Mouse (Mus musculus): Measurements from ENCODE around the gene Eif3l.

Eif3l gene

GRCm38 (mm10) chr15:79093083-79093839 lies 18.3 kb downstream of the Eif3l start:
- DNase-seq (ENCODE audit: low spot score), result no peak

DNA sequence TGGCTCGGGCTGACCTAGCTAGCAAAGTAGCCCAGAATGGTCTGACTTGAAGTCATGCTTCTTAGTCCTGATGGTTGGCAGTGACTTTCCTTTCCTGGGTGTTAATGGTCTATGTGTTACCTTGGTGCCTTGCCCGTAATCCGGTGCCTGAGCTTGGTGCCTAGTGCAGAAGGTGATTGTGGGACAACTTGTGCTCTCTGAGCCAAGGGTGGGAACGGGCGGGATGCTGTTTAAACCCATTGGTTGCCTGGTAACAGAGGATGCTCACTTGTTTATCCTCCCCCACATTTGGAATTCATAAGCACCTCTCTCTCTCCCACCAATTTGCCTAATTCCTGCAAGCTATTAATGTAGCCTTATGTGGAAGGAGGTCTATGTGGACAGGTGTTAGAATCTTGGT lies 20.5 kb downstream of the Eif3l start:
- no peak for DNase-seq (ENCODE audit: low spot score)

- no peak for DNase-seq (ENCODE audit: low spot score)
Measured at GRCm38 (mm10) chr15:79096556-79096955, 21.6 kb downstream of the Eif3l start.

GRCm38 (mm10) chr15:79097135-79097534 lies 22.2 kb downstream of the Eif3l start:
- DNase-seq (ENCODE audit: low spot score), result no peak

DNA sequence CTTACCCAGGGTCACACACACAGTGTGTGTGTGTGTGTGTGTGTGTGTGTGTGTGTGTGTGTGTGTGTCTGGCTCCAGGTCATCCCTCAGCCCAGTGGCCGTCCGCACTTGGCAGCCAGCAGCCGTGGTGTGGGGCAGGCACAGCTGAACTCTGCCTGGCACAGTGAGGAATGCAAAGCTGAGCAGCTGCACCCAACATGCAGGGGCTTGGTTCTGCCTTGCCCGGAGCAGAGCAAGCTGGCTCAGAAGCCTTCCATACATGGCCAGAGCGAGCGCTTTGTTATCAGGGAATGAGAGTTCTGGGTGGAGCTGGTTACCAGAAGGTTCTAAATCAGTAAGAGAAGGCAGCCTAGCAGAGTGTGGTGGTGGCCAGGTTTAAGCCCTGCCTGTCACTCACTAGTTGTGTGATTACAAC lies 22.6 kb downstream of the Eif3l start:
- no peak for DNase-seq (ENCODE audit: low spot score)

DNA sequence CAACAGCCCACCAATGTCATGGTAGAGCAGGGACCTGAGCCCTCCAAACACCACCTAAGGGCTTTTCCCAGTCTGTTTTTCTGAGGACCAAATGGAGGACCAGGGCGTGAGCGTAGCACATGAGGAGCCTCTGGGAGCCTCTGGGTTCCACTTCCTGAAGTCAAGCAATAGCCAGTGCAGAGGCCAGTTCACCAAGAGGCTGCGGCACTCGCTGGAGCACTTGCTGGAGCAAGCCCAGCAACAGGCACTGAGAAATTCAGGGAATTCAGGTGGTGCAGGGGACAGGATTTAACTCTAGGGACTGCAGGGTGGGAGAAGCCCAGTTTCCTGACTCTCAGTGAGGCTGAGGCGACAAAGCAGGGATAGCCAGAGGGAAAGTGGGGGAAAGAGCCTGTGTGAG lies 23.2 kb downstream of the Eif3l start:
- no peak for DNase-seq (ENCODE audit: low spot score)

GRCm38 (mm10) chr15:79098868-79099267 lies 23.9 kb downstream of the Eif3l start:
- DNase-seq (ENCODE audit: low spot score), result no peak

DNA sequence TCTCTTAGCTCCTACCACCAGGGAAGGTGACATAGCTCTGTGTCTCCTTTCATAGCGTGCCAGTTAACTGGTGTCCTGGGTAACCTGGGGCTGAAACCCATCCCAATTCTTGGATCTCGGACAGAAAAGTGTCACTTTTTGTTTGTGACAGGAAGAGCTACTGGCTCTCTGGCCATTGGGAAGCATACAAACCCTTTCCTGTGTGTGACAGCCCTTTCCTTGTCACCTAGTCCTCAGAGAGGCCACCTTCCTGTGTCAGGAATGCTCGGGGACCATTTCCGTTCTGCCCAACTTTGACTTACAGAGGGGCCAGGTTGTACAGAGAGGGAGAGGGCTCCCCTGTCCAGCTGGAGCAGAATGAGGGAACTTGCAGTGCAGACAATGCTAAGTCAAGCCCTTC lies 24.5 kb downstream of the Eif3l start:
- no peak for DNase-seq (ENCODE audit: low spot score)

- no peak for DNase-seq (ENCODE audit: low spot score)
Measured at GRCm38 (mm10) chr15:79100391-79100790, 25.4 kb downstream of the Eif3l start.

- no peak for DNase-seq (ENCODE audit: low spot score)
Measured at GRCm38 (mm10) chr15:79101531-79101930, 26.6 kb downstream of the Eif3l start.

DNA sequence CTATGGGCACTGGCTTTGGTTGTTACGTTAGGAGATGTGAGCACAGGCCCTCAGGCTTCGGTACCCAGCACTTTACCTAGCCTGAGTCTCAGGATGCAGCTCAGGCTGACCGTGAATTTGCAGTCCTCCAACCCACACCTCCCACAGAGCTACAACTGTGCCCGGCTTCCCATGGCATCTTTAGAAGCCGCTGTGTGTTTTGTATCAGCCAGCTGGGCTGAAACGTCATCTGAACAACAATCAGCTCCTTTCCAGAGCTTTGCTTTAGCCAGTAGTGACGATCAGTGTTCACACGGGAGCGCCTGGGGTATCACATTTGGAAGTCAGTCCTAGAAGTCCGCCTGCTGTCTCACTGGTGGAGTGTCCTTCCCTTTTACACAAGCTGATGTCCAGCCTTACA lies 28.3 kb downstream of the Eif3l start:
- no peak for DNase-seq (ENCODE audit: low spot score)

GRCm38 (mm10) chr15:79105804-79106203 lies 30.8 kb downstream of the Eif3l start:
- no peak for DNase-seq (ENCODE audit: low spot score)

DNA sequence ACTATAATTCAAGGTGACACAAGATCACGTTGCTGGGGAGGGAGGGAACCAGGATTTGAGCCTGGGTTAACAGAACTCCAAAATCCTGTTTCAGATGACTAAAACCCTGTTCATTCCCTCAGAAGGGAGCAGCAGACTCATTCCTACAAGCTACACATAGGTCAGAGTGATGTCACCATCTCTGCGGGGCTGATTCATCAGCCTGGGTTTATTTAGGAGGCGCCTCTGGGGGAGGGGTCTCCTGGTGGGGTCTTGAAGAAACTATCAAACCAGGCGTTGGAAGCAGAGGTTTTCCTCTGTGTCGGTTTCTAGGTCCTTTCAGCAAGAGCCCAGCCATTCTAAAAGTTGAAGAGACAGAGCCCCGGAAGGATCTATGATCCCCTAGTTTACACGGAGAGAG lies 33.0 kb downstream of the Eif3l start:
- DNase-seq (ENCODE audit: low spot score), result no peak

- peak; percentile 62 for DNase-seq (ENCODE audit: low spot score)
Measured at GRCm38 (mm10) chr15:79108421-79109320, 33.7 kb downstream of the Eif3l start, which contains the start of gene Micall1. Gene Micall1 (plus strand): TSS chr15:79108898.

DNA sequence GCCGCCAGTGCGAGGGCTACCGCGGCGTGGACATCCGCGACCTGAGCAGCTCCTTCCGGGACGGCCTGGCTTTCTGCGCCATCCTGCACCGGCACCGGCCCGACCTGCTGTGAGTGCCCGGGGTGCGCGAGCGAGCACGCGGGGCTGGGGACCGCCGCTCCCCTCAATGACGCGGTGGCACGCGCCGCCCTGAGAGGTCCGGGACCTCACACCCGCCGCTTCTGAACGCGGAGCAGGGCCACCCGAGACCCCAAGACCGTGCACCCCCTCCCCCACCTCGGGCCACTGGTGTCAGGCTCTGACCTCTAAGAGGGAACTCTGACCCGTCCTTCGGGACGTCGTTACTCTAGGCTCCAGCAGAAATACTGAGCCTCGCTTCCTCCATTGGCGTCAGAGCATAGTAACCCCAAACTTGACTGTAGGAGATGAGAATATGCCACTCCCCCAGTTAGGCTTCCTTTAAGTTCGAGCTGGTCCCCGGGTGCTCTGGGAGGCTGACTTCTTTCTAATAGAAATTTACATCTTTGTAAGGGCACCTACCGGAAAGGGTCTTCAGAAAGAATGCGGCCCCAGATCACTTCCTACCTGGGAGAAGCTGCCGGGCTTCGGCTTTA lies 34.4 kb downstream of the Eif3l start:
- DNase-seq (ENCODE audit: low spot score), result peak; percentile 32

DNA sequence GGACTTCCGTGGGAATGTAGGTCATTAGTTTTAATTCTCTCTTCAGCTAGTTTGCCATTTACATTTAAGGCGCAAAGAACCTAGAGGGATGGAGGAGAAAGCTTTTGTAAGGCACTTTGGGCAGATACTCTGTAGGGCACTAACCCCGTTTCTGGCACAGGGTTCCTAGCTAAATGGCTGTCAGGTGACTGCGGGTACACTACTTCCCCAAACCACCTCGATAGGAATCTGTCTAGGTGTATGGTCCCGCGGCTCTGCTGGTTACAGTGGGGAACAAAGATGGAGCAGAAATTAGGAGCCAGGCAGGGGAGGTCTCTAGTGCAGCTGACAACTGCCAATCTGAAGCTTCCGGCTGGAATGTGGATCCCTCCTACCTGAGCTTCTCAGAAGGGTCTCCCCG lies 35.1 kb downstream of the Eif3l start:
- no peak for DNase-seq (ENCODE audit: low spot score)

- no peak for DNase-seq (ENCODE audit: low spot score)
Measured at GRCm38 (mm10) chr15:79110528-79110927, 35.5 kb downstream of the Eif3l start.

DNA sequence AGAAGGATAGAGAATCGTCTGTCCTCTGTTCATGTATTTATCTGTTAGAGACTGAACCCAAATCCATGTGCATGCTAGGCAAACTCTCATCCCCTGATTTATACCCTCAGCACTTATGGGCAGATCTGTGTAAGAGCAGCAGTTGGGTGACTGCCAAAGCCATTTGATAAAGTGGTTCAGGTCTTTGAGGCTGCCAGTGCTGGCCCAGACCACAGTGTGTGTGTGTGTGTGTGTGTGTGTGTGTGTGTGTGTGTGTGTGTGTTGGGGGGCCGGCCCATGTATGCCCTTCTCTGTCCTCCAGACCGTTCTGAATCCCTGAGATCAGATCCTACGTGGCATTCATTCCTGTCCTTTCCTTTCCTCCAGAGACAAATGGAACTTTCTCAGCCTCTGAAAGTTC lies 36.8 kb downstream of the Eif3l start:
- no peak for DNase-seq (ENCODE audit: low spot score)

DNA sequence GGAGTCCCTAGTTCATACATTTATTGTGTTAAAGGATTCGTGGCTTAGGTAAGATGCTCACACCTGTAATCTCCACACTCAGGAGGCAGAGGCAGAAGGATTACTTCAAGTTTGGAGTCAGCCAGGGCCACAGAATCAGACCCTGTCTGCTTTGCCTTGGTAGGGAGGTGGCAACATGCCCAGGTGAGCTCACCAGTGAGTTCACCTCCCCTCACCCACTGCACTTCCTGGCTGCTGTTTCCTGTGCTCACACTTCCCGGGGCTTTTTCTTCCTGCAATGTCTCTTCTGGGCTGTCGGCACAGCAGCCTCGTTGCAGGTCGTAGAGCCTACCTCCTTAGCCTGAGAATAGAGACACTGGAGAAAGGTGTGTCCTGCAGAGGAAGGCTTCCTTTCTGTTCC lies 40.3 kb downstream of the Eif3l start:
- peak; percentile 49 for DNase-seq (ENCODE audit: low spot score)

GRCm38 (mm10) chr15:79119491-79119890 lies 44.5 kb downstream of the Eif3l start:
- no peak for DNase-seq (ENCODE audit: low spot score)

GRCm38 (mm10) chr15:79122119-79122518 lies 47.1 kb downstream of the Eif3l start:
- DNase-seq (ENCODE audit: low spot score), result no peak

- DNase-seq (ENCODE audit: low spot score), result no peak
Measured at GRCm38 (mm10) chr15:79122546-79122945, 47.6 kb downstream of the Eif3l start.

GRCm38 (mm10) chr15:79123751-79124150 lies 48.8 kb downstream of the Eif3l start:
- no peak for DNase-seq (ENCODE audit: low spot score)

Data from T-cell, adult 2 months (primary cell).